Mouse (Mus musculus) heart, adult 8-10 months (tissue): ENCODE results near the gene Rnase10. TPM values are rescaled to one million over a fixed set of nuclear protein-coding genes. Genes with fewer than 3 reads are reported as not detected.
"Not testable (repeated sequence)": the region's sequence is repeated elsewhere in the genome, so short reads cannot be mapped to it uniquely, and the experiment has no call there.

ENCODE experiments used
- DNase-seq: peaks from one replicate; pipeline ENCODE4 v3.0.0; 2022; ENCODE audit warnings: low spot score
- total RNA-seq, 4 experiments: library from RNA; stranded (reverse); gene quantifications; 2 replicates each; pipeline ENCODE4 v1.2.4; 2022

The Rnase10 gene
- total RNA-seq = under 1 TPM in 3 of 4 experiments, not detected in 1; 0.25 to 0.37 (median 0.27) TPM

GRCm38 (mm10) chr14:51007152-51007801 lies at the start of gene Rnase10:
Gene Rnase10, plus strand, starts transcription at chr14:51007751.
- DNase-seq = no peak

DNA sequence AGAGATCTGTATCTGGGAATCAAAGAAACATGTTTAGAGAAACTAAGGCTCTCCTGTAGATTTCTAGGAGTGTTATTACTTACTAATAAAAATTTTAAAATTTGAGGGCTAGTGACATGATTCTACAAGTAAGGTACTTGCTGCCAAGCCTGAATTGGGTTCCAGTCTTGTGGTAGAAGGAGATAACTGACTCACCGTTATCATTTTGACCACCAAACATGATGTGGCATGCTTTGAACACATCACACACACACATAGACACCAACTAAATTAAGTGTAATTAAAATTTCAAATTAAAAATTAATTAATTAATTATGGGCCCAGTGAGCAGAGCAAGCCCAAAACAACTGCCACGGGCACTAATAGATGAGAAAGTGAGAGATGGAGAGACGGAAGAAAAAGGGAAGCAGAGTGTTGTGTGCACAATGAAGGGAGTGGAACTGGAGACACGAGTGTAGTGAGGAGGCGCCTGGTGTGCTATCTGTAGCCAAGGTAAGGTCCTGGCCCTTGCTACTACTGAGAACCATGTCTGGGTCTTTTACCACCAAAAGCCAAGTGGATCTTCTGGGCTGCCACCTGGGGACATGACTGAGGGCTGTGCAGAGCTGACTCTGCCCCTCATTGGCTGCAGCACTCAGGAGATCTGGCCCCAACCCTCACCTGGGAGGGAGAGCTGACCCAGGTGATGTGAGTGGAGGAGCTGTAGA lies 49.1 kb upstream of the Rnase10 start:
- DNase-seq = not testable (repeated sequence)

DNA sequence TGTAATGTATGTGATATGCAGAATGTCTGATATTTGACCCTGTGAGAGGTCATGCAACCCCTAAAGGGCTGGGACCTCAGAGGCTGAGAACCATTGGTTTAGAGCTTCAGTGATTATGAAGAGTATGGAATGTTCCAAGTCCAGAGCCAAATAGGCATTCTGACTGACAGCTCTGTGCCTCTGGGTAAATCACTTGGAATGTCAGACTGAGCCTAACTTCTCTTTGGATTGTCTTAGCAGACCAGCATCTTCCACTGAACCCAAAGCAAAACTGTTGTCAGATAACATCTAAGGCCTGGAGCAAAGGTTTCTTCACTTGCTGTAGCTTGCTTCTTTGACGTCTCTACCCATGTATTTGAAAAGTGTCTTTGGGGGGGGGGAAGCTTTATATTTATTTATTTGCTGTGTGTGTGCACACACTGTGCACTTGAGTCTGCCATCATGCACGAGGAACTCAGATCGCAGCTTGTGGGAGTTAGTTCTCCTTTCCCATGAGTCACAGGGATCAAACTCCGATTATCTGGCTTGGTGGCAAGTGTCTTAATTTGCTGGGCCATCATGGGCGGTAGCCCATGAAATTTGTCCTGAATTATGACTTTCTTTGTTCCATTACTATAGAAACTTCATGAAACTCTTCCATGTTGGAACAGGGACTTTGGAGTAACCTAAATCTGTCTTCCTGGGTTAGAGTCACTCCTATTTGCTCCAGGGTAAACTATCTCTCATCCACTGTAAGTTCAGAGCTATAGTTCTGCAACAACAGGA lies 39.2 kb upstream of the Rnase10 start:
- no peak for DNase-seq

DNA sequence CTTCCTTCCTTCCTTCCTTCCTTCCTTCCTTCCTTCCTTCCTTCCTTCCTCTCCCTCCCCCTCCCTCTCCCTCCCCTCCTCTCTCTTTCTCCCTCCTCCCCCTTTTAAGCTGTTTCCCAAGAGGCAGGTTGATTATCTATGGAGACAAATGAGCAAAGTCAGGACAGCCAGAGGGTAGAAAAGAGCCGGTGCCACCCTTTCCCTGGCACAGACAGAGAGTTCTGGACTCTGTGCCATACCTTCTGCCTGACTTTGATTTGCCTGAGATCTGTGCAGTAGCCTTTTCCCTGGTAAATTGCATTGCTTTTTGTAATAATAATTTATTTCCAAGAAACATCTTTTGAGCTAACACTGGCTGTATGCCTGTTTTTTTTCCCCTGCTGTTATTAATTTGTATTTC lies 38.5 kb upstream of the Rnase10 start:
- no peak for DNase-seq

- DNase-seq = peak; percentile 38
Observed at GRCm38 (mm10) chr14:50969558-50970544, 37.7 kb upstream of the Rnase10 start.

- no peak for DNase-seq
Observed at GRCm38 (mm10) chr14:50970822-50971221, 36.7 kb upstream of the Rnase10 start.

GRCm38 (mm10) chr14:50973054-50973453 lies 34.5 kb upstream of the Rnase10 start:
- DNase-seq = not testable (repeated sequence)

DNA sequence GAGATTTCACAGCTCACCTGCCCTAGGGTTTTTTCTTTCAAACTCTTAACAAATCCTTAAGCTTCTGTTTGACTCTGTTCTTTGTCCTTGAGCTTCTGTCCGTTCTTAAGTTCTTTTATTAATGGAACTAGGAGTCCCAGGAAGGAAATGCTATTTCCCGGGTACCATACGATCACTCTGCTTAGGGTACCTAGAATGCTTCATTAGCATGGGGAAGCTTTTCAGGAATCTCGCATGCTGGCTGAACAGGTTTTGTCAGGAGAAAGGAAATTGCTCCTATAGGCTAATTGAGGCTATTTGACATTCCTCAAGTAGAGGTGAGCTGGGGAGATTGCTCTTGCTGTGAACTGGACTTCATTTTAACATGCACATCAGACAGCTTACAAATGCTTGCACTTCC lies 33.9 kb upstream of the Rnase10 start:
- no peak for DNase-seq

GRCm38 (mm10) chr14:50975001-50975400 lies 32.5 kb upstream of the Rnase10 start:
- no peak for DNase-seq

DNA sequence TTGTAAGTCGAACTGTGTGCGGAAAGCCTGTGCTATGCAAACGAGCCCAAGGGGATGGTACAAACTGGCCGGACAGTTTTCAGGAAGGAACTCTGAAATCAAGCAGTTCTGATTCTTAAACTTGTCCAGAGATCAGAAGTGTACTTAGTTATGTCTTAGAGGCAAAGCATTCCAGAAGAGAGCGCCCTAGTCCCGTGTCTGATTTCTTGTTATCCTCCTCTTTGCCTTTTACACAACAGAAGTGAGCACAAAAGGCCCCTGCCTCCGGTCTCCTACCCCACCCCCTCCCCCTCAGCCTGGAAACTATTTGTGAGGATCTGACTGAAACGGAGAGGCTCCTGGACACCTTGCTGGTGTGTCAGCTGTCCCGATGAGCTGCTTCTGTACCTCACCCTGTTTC lies 30.9 kb upstream of the Rnase10 start:
- DNase-seq = peak; percentile 47

GRCm38 (mm10) chr14:50978451-50978850 lies 29.1 kb upstream of the Rnase10 start:
- DNase-seq = not testable (repeated sequence)

DNA sequence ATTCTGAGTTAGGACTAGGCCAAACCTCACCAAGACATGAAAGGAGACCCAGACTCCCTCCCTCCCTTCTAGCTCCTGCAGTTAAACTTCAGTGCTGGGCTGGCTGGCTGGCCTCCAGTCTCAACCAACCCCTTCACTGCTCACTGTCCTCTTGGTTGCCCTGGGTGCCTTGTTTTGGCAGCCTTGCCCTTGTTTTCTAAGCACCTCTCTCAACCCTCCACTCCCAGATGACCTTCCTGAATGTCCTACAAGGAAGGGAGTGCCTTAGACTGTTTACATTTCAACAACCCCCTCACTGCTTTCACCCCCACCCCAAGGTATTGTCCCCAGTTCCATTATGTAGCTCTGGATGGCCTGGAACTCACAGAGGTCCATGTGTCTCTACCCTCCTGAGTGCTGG lies 27.9 kb upstream of the Rnase10 start:
- DNase-seq = no peak

DNA sequence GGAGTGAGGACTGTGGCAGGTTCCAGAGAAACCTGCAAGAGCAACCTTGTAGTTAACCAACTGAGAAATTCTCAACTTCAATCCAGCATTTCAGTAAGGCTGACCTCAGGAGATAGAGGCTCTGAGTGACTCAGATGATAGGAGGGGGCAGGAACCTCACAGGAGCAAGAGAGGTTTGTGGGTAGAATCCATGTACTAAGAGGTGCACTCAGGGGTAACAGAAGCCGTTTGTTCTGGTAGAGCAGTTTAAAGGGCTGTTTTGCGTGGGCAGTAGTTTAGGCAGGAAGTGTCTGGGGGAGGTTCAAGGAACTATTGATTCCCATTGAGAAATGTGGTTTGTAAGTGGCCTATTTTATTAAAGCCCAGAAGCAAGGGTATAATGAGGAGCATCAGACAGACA lies 26.3 kb upstream of the Rnase10 start:
- DNase-seq = no peak

- peak; percentile 55 for DNase-seq
Observed at GRCm38 (mm10) chr14:50981837-50982236, 25.7 kb upstream of the Rnase10 start.

GRCm38 (mm10) chr14:50987668-50988067 lies 19.9 kb upstream of the Rnase10 start:
- DNase-seq = peak; percentile 58

DNA sequence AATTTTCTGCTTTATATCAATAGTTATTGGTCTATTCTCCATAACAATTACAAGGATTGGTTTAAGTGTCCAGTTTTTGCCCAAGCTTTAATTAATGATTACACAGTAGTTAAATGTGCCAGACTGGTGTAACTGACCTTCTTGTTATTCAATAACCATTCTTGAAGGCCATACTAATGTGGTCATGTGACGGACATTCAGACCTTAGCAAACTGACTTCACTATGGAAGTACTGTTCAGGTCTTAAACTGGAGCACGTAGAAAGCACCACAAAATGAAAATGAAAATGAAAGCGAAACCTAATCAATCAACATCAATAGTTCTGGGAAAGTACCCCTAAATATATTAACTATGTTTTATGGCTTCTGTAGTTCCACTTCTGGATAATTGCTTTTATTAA lies 16.5 kb upstream of the Rnase10 start:
- DNase-seq = no peak

- DNase-seq = peak; percentile 62
Observed at GRCm38 (mm10) chr14:50997088-50997487, 10.5 kb upstream of the Rnase10 start.

- peak; percentile 81 for DNase-seq
Observed at GRCm38 (mm10) chr14:50997999-50998666, 9.4 kb upstream of the Rnase10 start.

GRCm38 (mm10) chr14:51007914-51008713 lies 563 bp downstream of the Rnase10 start:
- DNase-seq = peak; percentile 83

DNA sequence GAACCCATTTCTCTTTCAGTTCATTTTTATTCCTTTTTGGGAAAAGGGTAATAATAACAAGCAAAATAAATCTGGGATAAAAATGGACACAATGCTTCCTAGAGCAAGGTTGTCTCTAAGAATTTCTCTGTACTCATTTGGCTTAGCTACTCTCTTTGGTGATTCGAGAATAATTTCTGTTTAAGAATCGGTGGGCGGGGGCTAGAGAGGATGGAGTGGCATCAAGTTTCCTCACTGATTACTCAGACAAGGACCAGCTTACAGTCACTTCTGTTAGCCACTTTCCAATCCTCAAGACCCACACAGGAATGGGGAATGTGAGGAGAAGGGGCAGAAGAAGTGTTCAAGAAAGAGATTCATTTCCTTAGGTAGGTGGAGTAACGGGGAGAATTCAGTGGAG lies 1.2 kb downstream of the Rnase10 start:
- no peak for DNase-seq
